Mouse (Mus musculus): Measurements from ENCODE around the gene Ngdn. TPM values are rescaled to one million over a fixed set of nuclear protein-coding genes. Genes with fewer than 3 reads are reported as not detected.
A peak's percentile ranks its signal among the peaks of the same experiment; 100 is the strongest.

Ngdn gene
- polyA plus RNA-seq, 1 experiment from 2014 or later: 88.0 TPM

- Histone ChIP-seq H3K9ac (no peak overlapping the region), H3K4me2 (no peak overlapping the region), H3K36me3 (no peaks in the 10 kb centered on the region), H3K4me3 (replicated peaks) (no peak overlapping the region), H3K27ac (no peak overlapping the region), H3K4me1 (peaks cover 9% of the 10 kb centered on the region), H3K9me3 (no peaks in the 10 kb centered on the region), H3K27me3 (replicated peaks) (no peaks in the 10 kb centered on the region)
- no peak for ATAC-seq (ENCODE audit: insufficient read depth, low FRiP score, low read depth)
- WGBS: 75% methylated on average over 35 of the region's 35 CpGs
These were observed 49.5 kb downstream of the Ngdn start for GRCm38 (mm10) chr14:55064481-55065370.

- H3K9ac ChIP-seq: no peak overlapping the region
- H3K9me3 ChIP-seq: no peaks in the 10 kb centered on the region
- H3K4me3 ChIP-seq (replicated peaks): no peak overlapping the region
- ATAC-seq (ENCODE audit: insufficient read depth, low FRiP score, low read depth): no peak
- no peak overlapping the region for H3K27ac ChIP-seq
- 87% methylated on average over 13 of the region's 13 CpGs for WGBS
- no peaks in the 10 kb centered on the region for H3K36me3 ChIP-seq
- peaks cover 9% of the 10 kb centered on the region for H3K4me1 ChIP-seq
- no peaks in the 10 kb centered on the region for H3K27me3 ChIP-seq (replicated peaks)
- no peak overlapping the region for H3K4me2 ChIP-seq
These were observed 50.1 kb downstream of the Ngdn start for GRCm38 (mm10) chr14:55065391-55065790.

GRCm38 (mm10) chr14:55066042-55066441 is 50.8 kb downstream of the Ngdn start:
- 89% methylated on average over 8 of the region's 8 CpGs for WGBS
- Histone ChIP-seq H3K4me3 (replicated peaks) (no peak overlapping the region), H3K4me1 (peaks cover 7% of the 10 kb centered on the region), H3K4me2 (no peak overlapping the region), H3K27me3 (replicated peaks) (no peaks in the 10 kb centered on the region), H3K36me3 (no peaks in the 10 kb centered on the region), H3K27ac (no peak overlapping the region), H3K9me3 (no peaks in the 10 kb centered on the region), H3K9ac (no peak overlapping the region)
- ATAC-seq (ENCODE audit: insufficient read depth, low FRiP score, low read depth): no peak

- Histone ChIP-seq H3K4me3 (replicated peaks) (no peak overlapping the region), H3K27ac (no peak overlapping the region), H3K36me3 (no peaks in the 10 kb centered on the region), H3K27me3 (replicated peaks) (no peaks in the 10 kb centered on the region), H3K4me2 (peak overlapping the region; percentile 42), H3K9me3 (no peaks in the 10 kb centered on the region), H3K4me1 (peaks cover 11% of the 10 kb centered on the region; the same call in 1 of the 2 replicates), H3K9ac (no peak overlapping the region)
- ATAC-seq (ENCODE audit: insufficient read depth, low FRiP score, low read depth): no peak
- 24% methylated on average over 19 of the region's 19 CpGs for WGBS
These were observed 56.5 kb downstream of the Ngdn start for GRCm38 (mm10) chr14:55071756-55072155.

MicroRNA genes within 50 kb of the gene (microRNA counts, 519-probe panel; counts per million panel counts)
- 1,673 counts per million, percentile 10 among the panel's probes with 10 or more counts for microRNA mmu-miR-208b

Small RNA genes within 50 kb of the gene (microRNA-seq; reads per million reads assigned to microRNA genes)
- gene Mir208b: 77.3 reads per million, percentile 46 among the genes with 10 or more reads in this experiment

Other genes with a start within 250 kb of the Ngdn start
- gene Slc7a8, start 233.5 kb upstream of the Ngdn start, polyA plus RNA-seq (2015; fragmentation: Nextera tagmentation; extraction: Ambion mirVana): 8.1 and 12.8 TPM in 2 replicates
- 0.18 TPM in 1 of 2 replicates, not detected in the other for gene Rnf212b, start 201.3 kb upstream of the Ngdn start, polyA plus RNA-seq (2015; fragmentation: Nextera tagmentation; extraction: Ambion mirVana)
- gene Homez, start 144.5 kb upstream of the Ngdn start, polyA plus RNA-seq (2015; fragmentation: Nextera tagmentation; extraction: Ambion mirVana): 8.4 and 10.6 TPM in 2 replicates
- gene Ppp1r3e, start 137.9 kb upstream of the Ngdn start, polyA plus RNA-seq (2015; fragmentation: Nextera tagmentation; extraction: Ambion mirVana): 2.4 and 2.7 TPM in 2 replicates
- 4.2 and 4.3 TPM in 2 replicates for gene Bcl2l2, start 132.1 kb upstream of the Ngdn start, polyA plus RNA-seq (2015; fragmentation: Nextera tagmentation; extraction: Ambion mirVana)
- 0.19 and 0.53 TPM in 2 replicates for gene Gm20521, start 132.0 kb upstream of the Ngdn start, polyA plus RNA-seq (2015; fragmentation: Nextera tagmentation; extraction: Ambion mirVana)
- 111 and 113 TPM in 2 replicates for gene Pabpn1, start 123.0 kb upstream of the Ngdn start, polyA plus RNA-seq (2015; fragmentation: Nextera tagmentation; extraction: Ambion mirVana)
- gene Slc22a17, start 102.3 kb upstream of the Ngdn start, polyA plus RNA-seq (2015; fragmentation: Nextera tagmentation; extraction: Ambion mirVana): 45.5 and 48.6 TPM in 2 replicates
- gene Efs, start 89.3 kb upstream of the Ngdn start, polyA plus RNA-seq (2015; fragmentation: Nextera tagmentation; extraction: Ambion mirVana): 27.7 and 30.4 TPM in 2 replicates
- gene Il25, start 82.8 kb upstream of the Ngdn start, polyA plus RNA-seq (2015; fragmentation: Nextera tagmentation; extraction: Ambion mirVana): 0.13 TPM in 1 of 2 replicates, not detected in the other
- 3.6 and 4.6 TPM in 2 replicates for gene Cmtm5, start 79.2 kb upstream of the Ngdn start, polyA plus RNA-seq (2015; fragmentation: Nextera tagmentation; extraction: Ambion mirVana)
- gene Myh6, start 48.5 kb upstream of the Ngdn start, polyA plus RNA-seq (2015; fragmentation: Nextera tagmentation; extraction: Ambion mirVana): 2.3 and 2.4 TPM in 2 replicates
- gene Gm17428, start 38.5 kb upstream of the Ngdn start, polyA plus RNA-seq (2015; fragmentation: Nextera tagmentation; extraction: Ambion mirVana): not detected in 2 replicates
- gene Myh7, start 20.8 kb upstream of the Ngdn start, polyA plus RNA-seq (2015; fragmentation: Nextera tagmentation; extraction: Ambion mirVana): 5.3 and 7.5 TPM in 2 replicates
- 4.4 and 5.1 TPM in 2 replicates for gene Zfhx2, start 76.9 kb downstream of the Ngdn start, polyA plus RNA-seq (2015; fragmentation: Nextera tagmentation; extraction: Ambion mirVana)
- 19.4 and 21.6 TPM in 2 replicates for gene Thtpa, start 79.3 kb downstream of the Ngdn start, polyA plus RNA-seq (2015; fragmentation: Nextera tagmentation; extraction: Ambion mirVana)
- gene Ap1g2, start 91.1 kb downstream of the Ngdn start, polyA plus RNA-seq (2015; fragmentation: Nextera tagmentation; extraction: Ambion mirVana): 38.5 and 42.5 TPM in 2 replicates
- gene Jph4, start 101.5 kb downstream of the Ngdn start, polyA plus RNA-seq (2015; fragmentation: Nextera tagmentation; extraction: Ambion mirVana): 1.6 and 2.1 TPM in 2 replicates
- gene Dhrs2, start 206.6 kb downstream of the Ngdn start, polyA plus RNA-seq (2015; fragmentation: Nextera tagmentation; extraction: Ambion mirVana): 0.37 and 0.40 TPM in 2 replicates